Mouse (Mus musculus): ENCODE measurements around the gene Gm8050. TPM values are rescaled to one million over a fixed set of nuclear protein-coding genes. Genes with fewer than 3 reads are reported as not detected.

Gm8050 gene
- total RNA-seq (2023): not detected

DNA sequence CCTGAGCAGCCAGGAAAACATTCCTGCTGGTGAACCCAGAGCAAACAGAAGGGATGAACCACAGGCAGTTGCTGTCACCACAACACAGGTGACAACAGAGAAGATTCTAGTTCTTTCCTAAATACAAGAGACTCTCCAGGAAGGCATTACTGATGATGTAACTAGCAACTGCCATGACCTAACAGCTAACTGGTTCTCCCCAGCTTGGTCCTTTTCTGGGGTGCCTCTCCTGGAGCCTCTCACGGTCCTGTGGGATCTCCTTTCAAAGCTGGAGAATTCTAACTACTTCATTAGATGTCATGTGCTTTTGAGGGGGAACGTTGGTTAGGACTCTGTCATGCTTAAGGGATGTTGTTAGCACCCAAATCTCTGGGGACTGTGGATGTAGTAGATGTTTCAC, at the start of gene Gm8050:
Gm8050 (minus strand) TSS at position 101 of the 400 bp plus-strand sequence.

GRCm38 (mm10) chr14:6742232-6742631, 22.2 kb upstream of the Gm8050 start, which contains the start of gene Gm3636:
Gene Gm3636 (minus strand): TSS chr14:6742332.

DNA sequence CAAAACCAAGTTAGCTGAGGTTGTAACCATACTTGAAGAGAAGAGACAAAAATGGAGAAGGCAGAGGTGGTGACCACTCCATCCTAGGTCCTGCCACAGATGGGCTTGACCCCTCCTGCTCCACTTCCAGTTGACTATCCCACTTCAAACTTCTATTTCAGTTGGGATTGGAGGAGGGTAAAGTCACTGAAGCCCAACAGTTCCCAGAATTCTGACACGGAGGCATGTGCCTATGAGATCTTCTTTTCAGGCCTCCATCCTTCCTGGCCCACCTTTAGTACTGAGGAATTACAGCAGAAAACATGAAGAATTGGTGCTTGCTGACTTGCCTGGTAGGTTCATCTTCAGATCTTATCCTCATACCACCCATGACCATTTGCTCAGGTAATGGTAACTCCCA, 36.0 kb downstream of the Gm8050 start, which contains the start of gene Gm10251:
Gm10251 (minus strand) TSS at position 101 of the 400 bp plus-strand sequence.

Other genes with a start within 250 kb of the Gm8050 start
- not detected for gene Gm8356, start 183.0 kb downstream of the Gm8050 start, total RNA-seq (2023)
- not detected for gene Gm3629, start 129.6 kb downstream of the Gm8050 start, total RNA-seq (2023)
- not detected for gene Gm3460, start 97.8 kb downstream of the Gm8050 start, total RNA-seq (2023)
- not detected for gene Gm10251, start 36.1 kb downstream of the Gm8050 start, total RNA-seq (2023)
- gene Gm3636, start 22.1 kb upstream of the Gm8050 start, total RNA-seq (2023): 1 to 10 TPM; 1.0 to 2.0 TPM
- gene Gm8362, start 54.2 kb upstream of the Gm8050 start, total RNA-seq (2023): not detected
- gene Gm3642, start 120.1 kb upstream of the Gm8050 start, total RNA-seq (2023): not detected
- not detected for gene Gm3667, start 169.7 kb upstream of the Gm8050 start, total RNA-seq (2023)

All from B cell, adult 67 days (primary cell).